Mouse (Mus musculus) ES-Bruce4 (cell line): ENCODE data around the gene Gfra1. TPM values are rescaled to one million over a fixed set of nuclear protein-coding genes. Genes with fewer than 3 reads are reported as not detected.

Experiments used
- H3K27ac ChIP-seq: 2 replicates; pipeline ENCODE4 v1.5.1; 2012; ENCODE audit warnings: low read length, inconsistent platforms; ENCODE audit not compliant: insufficient read depth
- H3K27me3 ChIP-seq: 2 replicates; pipeline ENCODE4 v1.6.1; 2012; ENCODE audit warnings: mild to moderate bottlenecking, low read length, inconsistent platforms; ENCODE audit not compliant: control insufficient read depth, poor library complexity, insufficient read depth, severe bottlenecking
- H3K36me3 ChIP-seq: 2 replicates; pipeline ENCODE4 v1.6.1; 2012; ENCODE audit warnings: inconsistent platforms, mild to moderate bottlenecking, low read length, moderate library complexity; ENCODE audit not compliant: control insufficient read depth, poor library complexity, insufficient read depth, severe bottlenecking
- H3K4me1 ChIP-seq: one replicate; pipeline ENCODE4 v1.8.1; 2011; ENCODE audit warnings: low read length; ENCODE audit not compliant: control insufficient read depth, insufficient read depth
- H3K4me3 ChIP-seq: 2 replicates; pipeline ENCODE4 v1.5.1; 2011; ENCODE audit warnings: low read depth, mild to moderate bottlenecking, low read length
- H3K9ac ChIP-seq: 2 replicates; pipeline ENCODE4 v1.6.1; 2012; ENCODE audit warnings: low read depth, mild to moderate bottlenecking, inconsistent platforms; ENCODE audit not compliant: poor library complexity, severe bottlenecking
- H3K9me3 ChIP-seq: replicated peaks from 2 replicates; pipeline ENCODE4 v1.6.1; 2012; ENCODE audit warnings: mild to moderate bottlenecking, low read length, inconsistent platforms; ENCODE audit not compliant: control insufficient read depth, poor library complexity, insufficient read depth, severe bottlenecking
- CTCF ChIP-seq: IDR thresholded peaks from one replicate; pipeline ENCODE4 v1.8.1; 2011; ENCODE audit warnings: low read depth, low read length
- EP300 ChIP-seq: IDR thresholded peaks from 2 replicates; pipeline ENCODE4 v1.6.1; 2011; ENCODE audit warnings: low read depth, low read length; ENCODE audit not compliant: insufficient read depth
- POLR2A ChIP-seq: IDR thresholded peaks from one replicate; pipeline ENCODE4 v1.8.1; 2011; ENCODE audit warnings: low read length; ENCODE audit not compliant: insufficient read depth
- polyA plus RNA-seq: library from polyadenylated mRNA; stranded (reverse); fragments of >200 nt; gene quantifications from 2 replicates; pipeline ENCODE4 v1.2.4, GENCODE M21; 2011; ENCODE audit warnings: low read depth; ENCODE audit not compliant: missing spikeins, insufficient read depth, insufficient read length

The Gfra1 gene
- polyA plus RNA-seq, 1 experiment: 0.58 TPM

DNA sequence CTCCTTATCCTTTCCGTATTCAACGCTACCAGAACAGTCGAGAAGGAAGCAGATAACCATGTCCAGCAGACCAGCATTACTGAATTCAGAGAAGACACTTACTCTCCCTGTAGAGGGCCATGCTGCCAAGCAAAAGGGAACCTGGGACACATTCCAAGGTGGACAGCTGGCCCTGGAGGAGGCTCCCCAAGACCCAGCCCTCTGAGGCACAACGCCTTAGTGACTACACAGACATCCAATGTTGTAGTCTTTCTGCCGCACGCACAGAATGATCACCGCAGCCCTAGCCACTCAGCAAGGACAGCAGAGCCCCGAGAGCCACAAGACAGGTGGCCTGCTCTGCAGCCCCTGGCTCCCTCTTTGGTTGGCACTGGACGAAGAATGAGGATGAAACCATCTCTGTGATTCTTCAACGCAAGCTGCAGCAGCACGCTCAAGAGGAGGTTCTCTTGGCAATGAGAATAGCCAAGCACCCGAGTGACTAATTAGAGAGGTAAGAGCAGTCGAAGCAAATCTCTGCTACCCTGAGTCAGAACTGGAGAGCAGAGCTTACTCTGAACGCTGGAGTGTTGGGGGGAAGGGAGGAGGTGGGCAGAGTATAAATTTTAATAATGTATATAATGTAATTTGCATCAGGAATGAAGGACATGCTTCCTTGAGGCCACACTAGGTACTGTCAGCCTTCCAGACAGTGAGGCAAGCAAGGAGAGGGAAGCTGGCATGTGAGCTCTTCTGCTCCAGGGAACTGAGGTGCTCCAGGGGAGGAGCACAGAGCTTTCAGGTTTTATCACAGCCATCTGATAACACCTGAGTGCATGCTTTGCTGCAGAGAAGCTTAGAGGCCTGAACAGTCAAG, 159.5 kb downstream of the Gfra1 start:
- no peaks in the 10 kb centered on the region for H3K4me1 ChIP-seq
- no peak overlapping the region for H3K9ac ChIP-seq
- TF ChIP-seq EP300 (no peak), CTCF (no peak), POLR2A (no peak)
- no peak overlapping the region for H3K27ac ChIP-seq
- H3K9me3 ChIP-seq: no peaks in the 10 kb centered on the region
- H3K36me3 ChIP-seq: no peaks in the 10 kb centered on the region
- H3K27me3 ChIP-seq: no peaks in the 10 kb centered on the region
- no peak overlapping the region for H3K4me3 ChIP-seq

DNA sequence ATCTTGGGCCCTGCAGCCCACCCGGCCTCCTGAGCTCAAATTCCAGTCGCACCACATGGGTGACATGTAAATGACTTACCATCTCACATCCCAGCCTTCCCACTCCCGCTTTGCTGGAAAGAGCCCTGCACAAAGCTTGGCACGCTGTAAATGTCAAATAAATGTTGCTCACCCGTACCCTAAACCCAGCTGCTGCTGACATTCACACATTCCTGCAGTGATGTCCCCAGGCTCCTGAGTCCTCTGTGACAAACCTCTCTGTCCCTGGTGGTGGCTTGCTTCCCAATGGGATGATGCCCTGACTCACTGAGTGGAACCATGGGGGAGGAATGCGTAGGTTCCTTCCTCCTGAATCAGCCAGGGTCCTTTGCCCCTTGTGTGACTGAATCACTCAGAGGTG, 167.6 kb downstream of the Gfra1 start:
- Histone ChIP-seq H3K9ac (no peak overlapping the region), H3K4me3 (no peak overlapping the region), H3K36me3 (no peaks in the 10 kb centered on the region), H3K27ac (no peak overlapping the region), H3K9me3 (no peaks in the 10 kb centered on the region), H3K27me3 (no peaks in the 10 kb centered on the region), H3K4me1 (no peaks in the 10 kb centered on the region)
- TF ChIP-seq CTCF: no peak
- no peak for TF ChIP-seq EP300
- no peak for TF ChIP-seq POLR2A

DNA sequence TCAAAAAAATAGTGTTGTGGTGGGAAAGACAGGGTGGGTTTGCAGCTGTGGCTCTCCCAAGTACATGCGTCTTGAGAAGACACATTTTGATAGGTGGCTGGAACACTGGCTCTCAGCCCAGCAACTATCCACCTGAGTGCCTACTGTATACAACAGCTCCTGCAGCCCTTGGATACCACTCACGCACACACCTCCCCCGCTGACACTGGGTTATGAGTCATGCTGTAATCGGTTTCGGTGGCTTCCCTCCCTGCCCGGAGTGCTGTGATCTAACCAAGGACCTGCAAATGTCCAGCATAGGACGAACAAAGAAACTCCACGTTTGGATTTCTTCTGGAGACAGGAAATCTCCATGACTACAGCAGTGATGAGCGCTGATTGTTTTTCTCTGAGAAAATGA, 180.4 kb downstream of the Gfra1 start:
- Histone ChIP-seq H3K9ac (no peak overlapping the region), H3K27ac (no peak overlapping the region), H3K4me3 (no peak overlapping the region), H3K4me1 (no peaks in the 10 kb centered on the region), H3K9me3 (no peaks in the 10 kb centered on the region), H3K36me3 (no peaks in the 10 kb centered on the region), H3K27me3 (no peaks in the 10 kb centered on the region; the same call in none of the 2 replicates)
- no peak for TF ChIP-seq CTCF
- no peak for TF ChIP-seq EP300
- no peak for TF ChIP-seq POLR2A

DNA sequence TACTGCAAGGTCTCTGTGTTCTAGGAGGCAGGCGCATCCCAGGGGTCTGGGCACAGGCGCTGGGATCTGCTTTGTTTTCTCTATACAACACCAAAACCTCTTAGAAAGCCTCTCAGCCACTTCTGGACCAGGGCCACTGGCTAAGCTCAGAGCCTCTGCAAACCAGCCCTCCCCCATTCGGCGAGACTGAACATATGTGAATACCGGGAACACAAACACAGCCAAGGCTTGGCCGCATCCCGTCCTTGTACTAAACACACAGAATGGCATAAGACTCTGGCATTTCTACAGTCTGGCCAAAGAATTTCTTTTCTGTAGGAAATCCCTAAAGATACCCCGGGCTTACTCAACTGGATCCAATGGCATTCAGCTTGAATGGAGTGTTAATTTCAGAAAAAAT, 183.9 kb downstream of the Gfra1 start:
- TF ChIP-seq EP300 (no peak), CTCF (no peak), POLR2A (no peak)

DNA sequence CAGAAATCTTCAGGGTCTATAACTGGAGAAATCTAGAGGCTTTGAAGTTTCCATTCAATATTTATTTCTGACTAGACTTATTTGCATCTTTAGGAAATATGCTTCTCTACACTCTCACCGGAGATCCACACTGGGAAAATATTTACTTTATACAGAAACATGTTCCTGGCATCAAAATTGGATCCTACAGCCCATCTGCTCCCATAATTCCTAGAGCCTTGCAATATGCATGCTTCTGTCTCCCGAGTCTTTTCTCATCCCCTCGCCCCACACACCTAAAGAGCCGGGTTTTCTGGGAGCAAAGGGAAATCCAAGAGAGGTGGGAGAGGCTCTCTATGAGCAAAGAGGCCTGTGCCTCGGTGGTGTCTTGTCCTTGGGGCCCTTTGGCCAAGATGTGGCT, 184.9 kb downstream of the Gfra1 start:
- H3K27me3 ChIP-seq: no peaks in the 10 kb centered on the region; the same call in 1 of the 2 replicates
- no peak for TF ChIP-seq CTCF
- no peaks in the 10 kb centered on the region for H3K36me3 ChIP-seq

More for the DNA sequence above, 183.9 kb downstream of the Gfra1 start:
- Histone ChIP-seq H3K36me3 (no peaks in the 10 kb centered on the region), H3K27me3 (no peaks in the 10 kb centered on the region; the same call in 1 of the 2 replicates), H3K9ac (no peak overlapping the region), H3K4me3 (no peak overlapping the region), H3K9me3 (no peaks in the 10 kb centered on the region), H3K4me1 (no peaks in the 10 kb centered on the region), H3K27ac (no peak overlapping the region)

DNA sequence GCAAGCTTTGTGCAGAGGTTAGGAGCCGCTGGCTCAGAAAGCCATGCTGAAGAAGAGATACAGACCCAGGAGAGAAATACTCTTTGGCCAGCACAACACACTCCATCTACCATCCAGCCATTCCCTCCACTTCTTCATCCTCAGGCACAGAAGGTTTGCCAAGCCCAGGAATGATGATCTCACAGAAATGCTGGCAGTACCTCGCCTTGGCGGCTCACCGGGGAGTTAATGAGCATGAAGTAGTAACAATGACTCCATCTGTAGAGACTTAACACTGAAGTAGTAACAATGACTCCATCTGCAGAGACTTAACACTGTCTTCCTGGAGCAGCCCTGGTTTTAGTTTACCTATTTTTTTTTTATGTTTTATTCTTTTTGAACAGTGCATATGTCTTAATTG, 187.2 kb downstream of the Gfra1 start:
- no peaks in the 10 kb centered on the region for H3K36me3 ChIP-seq
- H3K27ac ChIP-seq: no peak overlapping the region
- H3K9ac ChIP-seq: no peak overlapping the region
- H3K4me1 ChIP-seq: no peaks in the 10 kb centered on the region
- H3K9me3 ChIP-seq: no peaks in the 10 kb centered on the region
- TF ChIP-seq CTCF: no peak
- TF ChIP-seq EP300: no peak
- no peak for TF ChIP-seq POLR2A
- no peak overlapping the region for H3K4me3 ChIP-seq
- no peaks in the 10 kb centered on the region; the same call in 1 of the 2 replicates for H3K27me3 ChIP-seq

More for the DNA sequence above, 184.9 kb downstream of the Gfra1 start:
- no peaks in the 10 kb centered on the region for H3K4me1 ChIP-seq
- H3K4me3 ChIP-seq: no peak overlapping the region
- H3K9ac ChIP-seq: no peak overlapping the region
- no peaks in the 10 kb centered on the region for H3K9me3 ChIP-seq
- no peak overlapping the region for H3K27ac ChIP-seq
